Mouse (Mus musculus) hindbrain, embryonic 16.5 days (tissue): ENCODE measurements around the gene Wdfy1. TPM values are rescaled to one million over a fixed set of nuclear protein-coding genes. Genes with fewer than 3 reads are reported as not detected.

Experiments
- ATAC-seq: fragments of 200-750 bp; cut with Nextera tagmentation; 2 replicates; pipeline ENCODE4 v1.8.0; 2017; ENCODE audit warnings: moderate TSS enrichment, moderate library complexity
- H3K27ac ChIP-seq: fragments of 300-500 bp; sonication (generic); 2 replicates; pipeline ENCODE4 v1.5.1; 2014; ENCODE audit warnings: low read depth, mild to moderate bottlenecking, control low read depth, low read length, moderate library complexity
- H3K27me3 ChIP-seq: fragments of 300-500 bp; sonication (generic); replicated peaks from 2 replicates; pipeline ENCODE4 v1.6.1; 2014; ENCODE audit warnings: low read length; ENCODE audit not compliant: control insufficient read depth, insufficient read depth
- H3K36me3 ChIP-seq: fragments of 300-500 bp; sonication (generic); 2 replicates; pipeline ENCODE4 v1.6.1; 2014; ENCODE audit warnings: mild to moderate bottlenecking, low read length, moderate library complexity, mixed read lengths; ENCODE audit not compliant: control insufficient read depth, insufficient read depth
- H3K4me1 ChIP-seq: fragments of 300-500 bp; sonication (generic); 2 replicates; pipeline ENCODE4 v1.6.1; 2014; ENCODE audit warnings: low read depth, low read length; ENCODE audit not compliant: control insufficient read depth, insufficient read depth
- H3K4me2 ChIP-seq: fragments of 300-500 bp; sonication (generic); 2 replicates; pipeline ENCODE4 v1.6.1; 2014; ENCODE audit warnings: mild to moderate bottlenecking, low read length, control low read depth, moderate library complexity
- H3K4me3 ChIP-seq: fragments of 300-500 bp; sonication (generic); 2 replicates; pipeline ENCODE4 v1.5.1; 2014; ENCODE audit warnings: mild to moderate bottlenecking, low read length, control low read depth, moderate library complexity
- H3K9ac ChIP-seq: fragments of 300-500 bp; sonication (generic); 2 replicates; pipeline ENCODE4 v1.6.1; 2014; ENCODE audit warnings: low read depth, mild to moderate bottlenecking, control low read depth, low read length, moderate library complexity
- H3K9me3 ChIP-seq: fragments of 300-500 bp; sonication (generic); 2 replicates; pipeline ENCODE4 v1.6.1; 2014; ENCODE audit warnings: mild to moderate bottlenecking, low read length, moderate library complexity; ENCODE audit not compliant: control insufficient read depth
- WGBS: fragments of 180-500 bp; shearing (Covaris S2); extraction: QIAGEN DNeasy Blood & Tissue Kit; methylation state at CpG from one replicate; pipeline ENCODE4 v1.1.7; 2014; 5-methylcytosine and 5-hydroxymethylcytosine counted together
- polyA plus RNA-seq: library from polyadenylated mRNA; unstranded; fragments of >200 nt; fragmentation: Nextera tagmentation; extraction: Ambion mirVana; gene quantifications from 2 replicates; pipeline ENCODE4 v1.2.1, GENCODE M21; 2015

The Wdfy1 gene
- polyA plus RNA-seq, 1 experiment from 2014 or later: 108 TPM

DNA sequence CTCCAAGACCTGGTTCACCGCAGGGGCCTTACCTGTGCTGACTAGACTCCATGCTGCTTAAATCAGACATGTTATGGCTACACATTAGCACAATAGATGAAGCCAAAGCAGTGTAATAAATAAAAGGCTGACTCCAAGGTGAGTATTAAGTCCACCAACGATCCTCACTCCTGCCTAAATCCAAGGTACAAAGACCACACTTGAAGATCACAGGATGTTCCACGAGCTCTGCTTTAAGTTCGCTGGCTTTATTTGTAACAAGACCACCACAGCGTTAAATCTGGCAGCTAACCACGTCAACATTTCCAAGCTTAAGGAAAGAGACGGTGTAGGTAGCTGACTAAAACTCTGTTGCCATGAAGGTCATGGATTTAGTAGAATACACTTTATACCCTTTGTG lies 33.0 kb downstream of the Wdfy1 start:
- Histone ChIP-seq H3K9me3 (no peaks in the 10 kb centered on the region), H3K36me3 (peaks cover 5% of the 10 kb centered on the region), H3K4me3 (no peak overlapping the region), H3K27ac (no peak overlapping the region), H3K4me2 (no peak overlapping the region), H3K9ac (no peak overlapping the region), H3K4me1 (no peaks in the 10 kb centered on the region), H3K27me3 (no peaks in the 10 kb centered on the region)
- WGBS: 94% methylated on average over 7 of the region's 7 CpGs
- ATAC-seq: no peak

DNA sequence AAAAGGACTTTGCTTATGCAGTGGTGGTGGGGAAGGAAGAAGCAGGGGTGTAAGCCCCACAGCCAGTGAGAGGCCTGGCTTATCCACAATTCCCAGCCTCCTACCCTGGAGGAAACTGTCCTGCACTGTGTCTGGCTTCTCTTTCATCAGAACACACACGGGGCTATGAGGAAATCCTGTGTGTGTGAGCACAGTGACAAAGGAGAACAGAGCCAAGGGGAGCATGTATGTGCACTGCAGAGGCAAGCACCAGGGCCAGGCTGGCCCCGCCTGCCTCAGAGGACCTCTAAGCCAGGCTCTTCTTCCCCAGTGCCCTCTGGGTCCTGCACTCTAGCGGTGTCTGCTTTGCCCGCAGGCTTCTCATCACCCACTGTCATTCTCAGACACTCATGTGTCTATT lies 34.9 kb downstream of the Wdfy1 start:
- 85% methylated on average over 4 of the region's 4 CpGs for WGBS
- H3K4me1 ChIP-seq: no peaks in the 10 kb centered on the region
- H3K4me3 ChIP-seq: no peak overlapping the region
- no peak overlapping the region for H3K9ac ChIP-seq
- no peaks in the 10 kb centered on the region for H3K27me3 ChIP-seq
- H3K4me2 ChIP-seq: no peak overlapping the region
- H3K27ac ChIP-seq: no peak overlapping the region
- peak; percentile 40 for ATAC-seq
- peaks cover 5% of the 10 kb centered on the region for H3K36me3 ChIP-seq
- H3K9me3 ChIP-seq: no peaks in the 10 kb centered on the region

DNA sequence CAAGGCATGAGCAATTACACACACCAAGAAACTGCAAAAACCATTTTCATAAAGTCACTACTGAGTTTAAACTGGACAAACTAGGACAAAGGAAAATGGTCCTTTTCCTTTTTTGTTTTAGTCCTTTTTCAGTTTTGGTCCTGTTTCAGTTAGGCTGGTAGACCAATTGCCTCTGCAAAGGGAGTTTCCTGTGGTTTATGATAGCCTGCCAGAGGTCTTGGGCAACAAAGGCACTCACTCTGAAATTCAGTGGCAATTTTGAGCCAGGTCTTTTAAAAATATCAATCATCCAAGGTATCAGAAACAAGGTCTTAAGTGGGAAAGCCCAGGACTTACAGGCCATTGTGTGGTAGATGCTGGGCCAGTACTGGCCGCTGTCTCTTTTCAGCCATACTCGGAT lies 36.2 kb downstream of the Wdfy1 start:
- H3K27ac ChIP-seq: no peak overlapping the region
- ATAC-seq: no peak
- H3K4me1 ChIP-seq: no peaks in the 10 kb centered on the region
- 89% methylated on average over 2 of the region's 2 CpGs for WGBS
- no peaks in the 10 kb centered on the region for H3K9me3 ChIP-seq
- no peak overlapping the region for H3K4me2 ChIP-seq
- H3K4me3 ChIP-seq: no peak overlapping the region
- H3K36me3 ChIP-seq: peaks cover 5% of the 10 kb centered on the region
- no peaks in the 10 kb centered on the region for H3K27me3 ChIP-seq
- H3K9ac ChIP-seq: no peak overlapping the region

DNA sequence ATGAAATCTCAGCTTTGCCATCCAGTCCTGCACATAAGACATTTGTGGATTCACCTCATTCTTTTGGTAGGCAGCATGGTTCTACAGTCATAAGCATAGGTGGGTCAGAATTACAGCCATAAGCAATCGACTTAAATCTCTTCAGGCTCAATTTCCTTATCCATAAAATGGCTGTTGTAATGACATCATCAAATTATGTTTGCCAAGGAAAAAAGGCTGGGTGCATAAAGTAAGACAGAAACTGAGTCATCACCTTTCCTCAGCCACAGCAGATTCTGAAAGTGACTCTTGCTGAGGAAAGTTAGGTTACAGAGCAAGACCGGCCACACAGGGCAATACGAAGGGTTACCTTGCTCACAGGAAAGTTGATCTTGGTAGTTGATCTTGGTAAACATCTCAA lies 39.5 kb downstream of the Wdfy1 start:
- no peaks in the 10 kb centered on the region for H3K27me3 ChIP-seq
- no peaks in the 10 kb centered on the region for H3K9me3 ChIP-seq
- no peak overlapping the region for H3K4me2 ChIP-seq
- no peaks in the 10 kb centered on the region for H3K4me1 ChIP-seq
- H3K9ac ChIP-seq: no peak overlapping the region
- H3K36me3 ChIP-seq: peaks cover 5% of the 10 kb centered on the region; the same call in 1 of the 2 replicates
- ATAC-seq: no peak
- no peak overlapping the region for H3K4me3 ChIP-seq
- WGBS: 96% methylated on average over 3 of the region's 3 CpGs
- no peak overlapping the region for H3K27ac ChIP-seq

DNA sequence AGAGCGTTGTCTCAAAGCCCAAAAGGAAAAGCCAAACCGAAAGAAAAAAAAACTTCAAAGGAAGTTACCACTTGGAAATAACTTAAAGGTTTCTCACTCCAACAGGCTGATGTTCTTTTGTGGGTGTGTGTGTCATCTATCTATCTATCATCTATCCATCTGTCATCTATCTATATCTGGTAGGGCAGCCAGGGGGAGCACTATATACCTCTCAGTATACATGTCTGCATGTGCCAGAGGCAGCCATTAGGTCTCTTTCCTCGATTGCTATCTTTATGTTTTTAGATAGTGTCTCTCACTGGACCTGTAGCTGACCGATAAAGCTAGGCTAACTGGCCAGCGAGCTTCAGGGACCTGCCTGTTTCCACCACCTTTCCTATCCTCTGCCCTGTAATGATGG lies 41.1 kb downstream of the Wdfy1 start:
- H3K27me3 ChIP-seq: no peaks in the 10 kb centered on the region

DNA sequence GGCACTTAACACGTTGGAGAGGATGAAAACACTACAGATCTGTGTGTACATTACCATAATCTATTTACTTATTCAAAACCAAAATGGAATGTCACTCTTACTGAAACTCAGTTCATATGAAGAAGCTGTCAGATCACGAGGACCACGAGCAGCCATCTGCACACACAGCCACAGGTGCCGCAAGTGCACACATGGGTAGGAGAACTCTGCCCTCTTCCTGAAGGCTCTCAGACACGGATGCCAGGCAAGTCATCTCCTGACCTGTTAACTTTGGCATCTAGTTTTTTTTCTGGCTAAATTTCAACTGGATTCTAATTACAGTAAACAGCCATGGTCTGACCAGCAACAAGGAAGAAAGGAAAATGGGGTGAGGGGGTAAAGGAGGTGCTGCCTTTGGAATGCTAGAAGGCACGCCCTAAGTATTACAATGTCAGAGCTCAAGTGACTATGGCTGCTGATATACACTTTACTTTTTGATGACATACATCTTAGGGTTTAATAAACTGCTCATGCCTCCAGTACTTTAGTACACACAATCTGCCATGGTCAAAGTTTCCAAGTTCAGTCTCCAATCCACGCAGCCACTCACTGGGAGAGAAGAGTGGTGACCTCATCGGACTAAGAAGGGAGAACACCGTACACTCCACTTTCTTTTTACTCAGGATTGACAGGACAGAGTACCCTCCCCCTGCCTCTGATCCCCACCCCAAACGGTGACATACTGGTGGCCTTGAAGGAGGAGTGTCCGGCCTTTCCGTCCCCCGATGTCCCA lies 61.6 kb downstream of the Wdfy1 start:
- ATAC-seq: no peak
- no peak overlapping the region for H3K27ac ChIP-seq
- H3K36me3 ChIP-seq: peaks cover 7% of the 10 kb centered on the region; the same call in 1 of the 2 replicates
- H3K4me3 ChIP-seq: no peak overlapping the region
- H3K4me1 ChIP-seq: peaks cover 11% of the 10 kb centered on the region
- H3K9me3 ChIP-seq: no peaks in the 10 kb centered on the region
- 90% methylated on average over 13 of the region's 13 CpGs for WGBS
- no peak overlapping the region for H3K9ac ChIP-seq
- H3K27me3 ChIP-seq: no peaks in the 10 kb centered on the region
- no peak overlapping the region for H3K4me2 ChIP-seq

More for the DNA sequence above, 41.1 kb downstream of the Wdfy1 start:
- WGBS: 89% methylated on average over 5 of the region's 5 CpGs
- ATAC-seq: no peak
- Histone ChIP-seq H3K9me3 (no peaks in the 10 kb centered on the region), H3K4me1 (no peaks in the 10 kb centered on the region), H3K9ac (no peak overlapping the region), H3K4me2 (no peak overlapping the region), H3K36me3 (peaks cover 5% of the 10 kb centered on the region; the same call in 1 of the 2 replicates), H3K27ac (no peak overlapping the region), H3K4me3 (no peak overlapping the region)

DNA sequence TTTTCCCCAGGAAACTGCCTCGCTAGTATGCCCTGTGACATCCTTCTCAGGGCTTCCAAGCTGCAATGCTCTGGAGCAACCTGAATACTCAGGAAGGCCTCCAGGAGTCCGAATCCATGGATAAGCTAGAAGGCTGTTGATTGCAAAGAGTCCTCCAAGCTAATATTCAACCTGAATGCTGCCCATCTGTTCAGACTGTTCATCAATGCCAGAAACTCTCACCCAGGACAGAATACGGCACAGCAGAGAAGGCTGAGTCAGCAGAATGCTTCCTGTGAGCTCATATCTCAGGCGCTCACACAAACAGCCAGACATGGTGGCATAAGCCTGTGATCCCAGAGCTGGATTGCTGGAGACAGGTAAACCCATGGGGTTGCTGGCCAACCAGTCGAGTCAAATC lies 62.9 kb downstream of the Wdfy1 start:
- Histone ChIP-seq H3K4me1 (peaks cover 11% of the 10 kb centered on the region), H3K27ac (no peak overlapping the region), H3K4me3 (no peak overlapping the region), H3K27me3 (no peaks in the 10 kb centered on the region), H3K4me2 (no peak overlapping the region), H3K36me3 (peaks cover 7% of the 10 kb centered on the region; the same call in 1 of the 2 replicates), H3K9me3 (no peaks in the 10 kb centered on the region), H3K9ac (no peak overlapping the region)
- ATAC-seq: no peak
- 85% methylated on average over 5 of the region's 5 CpGs for WGBS

DNA sequence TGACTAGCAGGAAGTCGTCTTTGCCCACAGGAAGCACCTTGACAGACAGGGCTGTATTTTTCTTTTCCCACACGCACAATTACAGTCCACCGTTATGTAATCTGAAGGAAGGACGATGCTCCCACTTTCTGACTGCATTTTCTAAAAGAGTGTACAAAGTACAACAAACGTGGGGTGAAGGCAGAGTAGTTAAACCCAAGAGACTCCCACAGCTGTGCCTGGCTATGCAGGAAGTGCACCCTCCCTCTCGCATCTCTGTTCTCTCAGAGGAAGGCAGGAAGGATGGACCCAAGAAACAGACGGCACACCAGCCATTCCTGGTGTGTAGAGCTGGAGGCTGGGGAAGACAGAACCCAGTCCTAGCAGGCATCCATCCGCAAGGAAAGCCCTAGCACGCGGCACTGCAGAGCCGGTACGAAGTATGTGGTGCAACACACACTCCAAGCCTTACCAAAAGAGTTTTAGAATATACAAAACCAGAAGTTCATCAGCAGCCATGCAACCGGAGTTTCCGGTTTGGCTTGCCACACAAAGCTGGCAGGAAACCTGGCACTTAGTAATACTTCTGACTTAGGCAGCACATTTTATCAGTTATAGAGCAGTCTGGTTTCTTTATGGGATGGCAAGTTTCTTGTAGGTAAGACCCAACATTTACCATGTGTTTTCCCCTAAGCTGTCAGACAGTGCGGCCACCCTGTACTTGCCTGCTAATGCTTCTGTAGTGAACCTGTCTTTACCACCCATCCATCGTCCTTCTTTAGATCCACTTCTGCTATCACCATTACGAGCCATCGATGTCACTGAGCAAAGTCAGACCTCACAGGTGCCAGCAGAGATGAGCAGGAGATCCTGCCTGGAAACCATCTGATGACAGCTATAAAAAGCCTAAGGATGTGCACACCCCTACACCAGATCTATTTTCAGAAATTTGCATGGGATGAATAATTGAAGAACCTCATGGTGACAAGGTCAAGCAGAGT lies 64.5 kb downstream of the Wdfy1 start:
- 78% methylated on average over 18 of the region's 18 CpGs for WGBS
- Histone ChIP-seq H3K9ac (no peak overlapping the region), H3K4me2 (no peak overlapping the region), H3K36me3 (peaks cover 10% of the 10 kb centered on the region; the same call in 1 of the 2 replicates), H3K4me1 (peaks cover 11% of the 10 kb centered on the region), H3K27ac (0 out of 2 replicates have a peak overlapping the region, but pooled peaks have one; percentile 20), H3K9me3 (no peaks in the 10 kb centered on the region), H3K27me3 (no peaks in the 10 kb centered on the region), H3K4me3 (no peak overlapping the region)
- ATAC-seq: no peak

DNA sequence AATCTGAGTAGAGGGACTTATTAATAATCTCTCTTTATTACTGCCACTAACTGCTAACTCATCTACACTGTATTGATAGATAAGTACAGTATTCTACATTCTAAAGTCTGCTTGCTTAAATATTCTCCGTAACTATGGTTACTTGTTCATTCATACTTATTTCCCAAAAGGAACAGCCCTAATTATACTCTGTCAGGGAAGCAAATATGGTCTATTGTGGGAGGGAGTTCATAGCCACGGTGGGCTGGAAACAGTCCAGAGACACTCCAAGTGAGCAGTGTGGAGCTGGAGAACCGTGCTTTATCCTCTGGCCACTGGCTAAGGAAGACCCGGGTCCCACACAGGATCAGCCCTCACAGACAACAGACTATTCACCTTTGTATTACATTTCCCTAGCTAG lies 65.3 kb downstream of the Wdfy1 start:
- ATAC-seq: peak; percentile 57; the same call in 1 of the 2 replicates
- H3K36me3 ChIP-seq: peaks cover 10% of the 10 kb centered on the region; the same call in 1 of the 2 replicates
- 45% methylated on average over 4 of the region's 4 CpGs for WGBS
- H3K4me3 ChIP-seq: no peak overlapping the region
- peaks cover 11% of the 10 kb centered on the region for H3K4me1 ChIP-seq
- no peaks in the 10 kb centered on the region for H3K9me3 ChIP-seq
- H3K27ac ChIP-seq: 0 out of 2 replicates have a peak overlapping the region, but pooled peaks have one; percentile 20
- H3K9ac ChIP-seq: no peak overlapping the region
- no peaks in the 10 kb centered on the region for H3K27me3 ChIP-seq
- H3K4me2 ChIP-seq: no peak overlapping the region
